Mouse (Mus musculus) embryonic facial prominence, embryonic 10.5 days (tissue): ENCODE measurements at regions not wholly inside any gene's neighbourhood (a gene's known extent, or its start where the extent isn't known, plus 50 kb on each side); places are given as distances from the start of the nearest gene placed in this dataset.

Experiments
- DNase-seq: peaks from one replicate; pipeline ENCODE4 v3.0.0-alpha.2; 2017; ENCODE audit warnings: low spot score
- H3K27ac ChIP-seq: fragments of 300-500 bp; sonication (generic); replicated peaks from 2 replicates; pipeline ENCODE4 v1.5.1; 2016; ENCODE audit warnings: mild to moderate bottlenecking
- H3K27me3 ChIP-seq: fragments of 300-500 bp; sonication (generic); replicated peaks from 2 replicates; pipeline ENCODE4 v1.6.1; 2016; ENCODE audit warnings: low read depth, mild to moderate bottlenecking; ENCODE audit not compliant: poor library complexity, severe bottlenecking
- H3K36me3 ChIP-seq: fragments of 300-500 bp; sonication (generic); replicated peaks from 2 replicates; pipeline ENCODE4 v1.6.1; 2016; ENCODE audit warnings: mild to moderate bottlenecking, moderate library complexity
- H3K4me1 ChIP-seq: fragments of 300-500 bp; sonication (generic); 2 replicates; pipeline ENCODE4 v1.6.1; 2016
- H3K4me3 ChIP-seq: fragments of 300-500 bp; sonication (generic); 2 replicates; pipeline ENCODE4 v1.5.1; 2016; ENCODE audit warnings: mild to moderate bottlenecking, moderate library complexity
- H3K9me3 ChIP-seq: fragments of 300-500 bp; sonication (generic); 2 replicates; pipeline ENCODE4 v1.6.1; 2016; ENCODE audit warnings: mild to moderate bottlenecking
- WGBS: fragments of 180-500 bp; shearing (Covaris S2); methylation state at CpG from one replicate; pipeline ENCODE4 v1.1.7; 2016; 5-methylcytosine and 5-hydroxymethylcytosine counted together

- DNase-seq, result no peak
- WGBS, result 84% methylated on average over 5 of the region's 5 CpGs
- H3K4me1 ChIP-seq, result no peaks in the 10 kb centered on the region
- H3K4me3 ChIP-seq, result no peak overlapping the region
- no peaks in the 10 kb centered on the region for H3K27me3 ChIP-seq
- H3K9me3 ChIP-seq, result no peaks in the 10 kb centered on the region
- H3K36me3 ChIP-seq, result no peaks in the 10 kb centered on the region
- no peak overlapping the region for H3K27ac ChIP-seq
Measured at GRCm38 (mm10) chr10:46016295-46016694, 438.7 kb downstream of the Hace1 start.

- no peak for DNase-seq
- H3K4me1 ChIP-seq, result no peaks in the 10 kb centered on the region
- 69% methylated on average over 6 of the region's 6 CpGs for WGBS
- H3K9me3 ChIP-seq, result no peaks in the 10 kb centered on the region
- H3K4me3 ChIP-seq, result no peak overlapping the region
- H3K27me3 ChIP-seq, result no peaks in the 10 kb centered on the region
- H3K36me3 ChIP-seq, result no peaks in the 10 kb centered on the region
- no peak overlapping the region for H3K27ac ChIP-seq
Measured at GRCm38 (mm10) chr10:46045474-46046093, 468.0 kb downstream of the Hace1 start.

- Histone ChIP-seq H3K4me3 (no peak overlapping the region), H3K36me3 (no peaks in the 10 kb centered on the region), H3K27me3 (no peaks in the 10 kb centered on the region), H3K9me3 (no peaks in the 10 kb centered on the region), H3K4me1 (no peaks in the 10 kb centered on the region), H3K27ac (no peak overlapping the region)
- DNase-seq, result no peak
Measured at GRCm38 (mm10) chr10:46046094-46046749, 468.6 kb downstream of the Hace1 start.

GRCm38 (mm10) chr10:46046890-46047414 is 469.3 kb downstream of the Hace1 start:
- DNase-seq, result no peak
- no peaks in the 10 kb centered on the region for H3K9me3 ChIP-seq
- no peak overlapping the region for H3K27ac ChIP-seq
- H3K27me3 ChIP-seq, result no peaks in the 10 kb centered on the region
- H3K4me1 ChIP-seq, result no peaks in the 10 kb centered on the region
- H3K36me3 ChIP-seq, result no peaks in the 10 kb centered on the region
- WGBS, result 88% methylated on average over 8 of the region's 8 CpGs
- H3K4me3 ChIP-seq, result no peak overlapping the region

- Histone ChIP-seq H3K4me1 (no peaks in the 10 kb centered on the region), H3K9me3 (no peaks in the 10 kb centered on the region), H3K4me3 (no peak overlapping the region), H3K27me3 (no peaks in the 10 kb centered on the region), H3K36me3 (no peaks in the 10 kb centered on the region), H3K27ac (no peak overlapping the region)
- no peak for DNase-seq
- 88% methylated on average over 4 of the region's 4 CpGs for WGBS
Measured at GRCm38 (mm10) chr10:46047591-46047990, 470.0 kb downstream of the Hace1 start.

- WGBS, result 41% methylated on average over 14 of the region's 14 CpGs
- peak; percentile 50 for DNase-seq
- no peaks in the 10 kb centered on the region for H3K36me3 ChIP-seq
- H3K4me3 ChIP-seq, result no peak overlapping the region
- H3K9me3 ChIP-seq, result no peaks in the 10 kb centered on the region
- H3K27ac ChIP-seq, result no peak overlapping the region
- no peaks in the 10 kb centered on the region for H3K4me1 ChIP-seq
- H3K27me3 ChIP-seq, result no peaks in the 10 kb centered on the region
Measured at GRCm38 (mm10) chr10:46057362-46058198, 480.0 kb downstream of the Hace1 start.

- 86% methylated on average over 5 of the region's 5 CpGs for WGBS
- no peaks in the 10 kb centered on the region for H3K27me3 ChIP-seq
- no peak for DNase-seq
Measured at GRCm38 (mm10) chr10:46058199-46058472, 480.5 kb downstream of the Hace1 start.

GRCm38 (mm10) chr10:46059285-46059684 is 481.7 kb downstream of the Hace1 start:
- H3K4me3 ChIP-seq, result no peak overlapping the region
- no peak overlapping the region for H3K27ac ChIP-seq
- no peaks in the 10 kb centered on the region for H3K9me3 ChIP-seq
- DNase-seq, result no peak
- H3K4me1 ChIP-seq, result no peaks in the 10 kb centered on the region
- no peaks in the 10 kb centered on the region for H3K36me3 ChIP-seq
- 80% methylated on average over 3 of the region's 3 CpGs for WGBS
- H3K27me3 ChIP-seq, result no peaks in the 10 kb centered on the region

More at GRCm38 (mm10) chr10:46058199-46058472, 480.5 kb downstream of the Hace1 start:
- Histone ChIP-seq H3K4me3 (no peak overlapping the region), H3K9me3 (no peaks in the 10 kb centered on the region), H3K27ac (no peak overlapping the region), H3K36me3 (no peaks in the 10 kb centered on the region), H3K4me1 (no peaks in the 10 kb centered on the region)

GRCm38 (mm10) chr10:46063831-46064230 is 486.2 kb downstream of the Hace1 start:
- 90% methylated on average over 4 of the region's 4 CpGs for WGBS
- Histone ChIP-seq H3K36me3 (no peaks in the 10 kb centered on the region), H3K27me3 (no peaks in the 10 kb centered on the region), H3K9me3 (no peaks in the 10 kb centered on the region), H3K27ac (no peak overlapping the region), H3K4me3 (no peak overlapping the region), H3K4me1 (no peaks in the 10 kb centered on the region)
- no peak for DNase-seq

GRCm38 (mm10) chr10:46070766-46071165 is 493.1 kb downstream of the Hace1 start:
- Histone ChIP-seq H3K4me1 (peaks cover 23% of the 10 kb centered on the region), H3K27ac (no peak overlapping the region), H3K36me3 (no peaks in the 10 kb centered on the region), H3K4me3 (no peak overlapping the region), H3K9me3 (no peaks in the 10 kb centered on the region), H3K27me3 (no peaks in the 10 kb centered on the region)
- DNase-seq, result no peak
- WGBS, result 86% methylated on average over 3 of the region's 3 CpGs

- no peak overlapping the region; the same call in 1 of the 2 replicates for H3K27ac ChIP-seq
- peak; percentile 32 for DNase-seq
- H3K9me3 ChIP-seq, result no peaks in the 10 kb centered on the region
- no peak overlapping the region for H3K4me3 ChIP-seq
- H3K36me3 ChIP-seq, result no peaks in the 10 kb centered on the region
- WGBS, result 37% methylated on average over 8 of the region's 8 CpGs
- no peaks in the 10 kb centered on the region for H3K27me3 ChIP-seq
- H3K4me1 ChIP-seq, result peaks cover 23% of the 10 kb centered on the region
Measured at GRCm38 (mm10) chr10:46071220-46071619, 493.6 kb downstream of the Hace1 start.

GRCm38 (mm10) chr10:46071810-46072549 is 494.4 kb downstream of the Hace1 start:
- WGBS, result 74% methylated on average over 12 of the region's 12 CpGs
- Histone ChIP-seq H3K9me3 (no peaks in the 10 kb centered on the region), H3K36me3 (no peaks in the 10 kb centered on the region), H3K27ac (no peak overlapping the region), H3K4me3 (no peak overlapping the region), H3K27me3 (no peaks in the 10 kb centered on the region), H3K4me1 (peaks cover 25% of the 10 kb centered on the region)
- DNase-seq, result no peak
